Mouse (Mus musculus) bone marrow macrophage, adult 2 months (primary cell): ENCODE measurements around the gene Ptprs.

ENCODE experiments used
- CTCF ChIP-seq: IDR thresholded peaks from 2 replicates; pipeline ENCODE4 v1.5.1; 2012; ENCODE audit warnings: low read depth, mild to moderate bottlenecking, low read length, moderate library complexity
- POLR2A ChIP-seq: IDR thresholded peaks from 2 replicates; pipeline ENCODE4 v1.6.1; 2012; ENCODE audit warnings: mild to moderate bottlenecking, low read depth, low read length, borderline replicate concordance

DNA sequence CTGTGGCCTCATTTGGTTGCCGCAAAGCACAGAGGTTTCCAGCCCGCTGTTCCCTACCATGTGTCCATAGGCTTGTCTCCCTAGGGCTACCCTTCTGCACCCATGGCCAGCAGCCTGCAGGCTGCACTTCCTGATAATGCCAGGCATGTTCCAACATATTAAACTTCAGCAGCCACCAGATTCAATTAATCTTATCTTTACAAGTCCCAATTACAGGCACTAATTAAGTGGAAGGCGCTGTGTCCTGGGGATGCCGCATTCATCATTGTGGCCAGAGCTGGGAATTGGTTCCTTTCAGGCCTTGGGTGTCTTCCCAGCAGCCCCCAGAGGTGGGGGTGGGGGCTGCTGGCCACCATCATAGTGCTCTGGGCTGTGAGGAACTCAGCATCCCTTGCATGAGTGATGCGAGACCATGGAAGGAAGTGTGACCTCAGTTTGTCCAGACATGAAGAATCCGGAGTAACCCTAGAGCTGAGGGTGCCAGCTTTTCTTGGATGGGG, 107.9 kb downstream of the Ptprs start:
- no peak for TF ChIP-seq CTCF
- TF ChIP-seq POLR2A: no peak
